Mouse (Mus musculus): ENCODE measurements at regions not wholly inside any gene's neighbourhood (a gene's known extent, or its start where the extent isn't known, plus 50 kb on each side); places are given as distances from the start of the nearest gene placed in this dataset.

GRCm38 (mm10) chr12:105898580-105899293 is 111.3 kb upstream of the Vrk1 start:
- ATAC-seq (ENCODE audit: insufficient read depth, low read depth) (no peak), DNase-seq (ENCODE audit: low spot score) (no peak)
- Histone ChIP-seq H3K27ac (ENCODE audit: low read depth) (no peak overlapping the region), H3K27me3 (ENCODE audit: control insufficient read depth, insufficient read depth, low read length) (no peaks in the 10 kb centered on the region), H3K4me1 (ENCODE audit: control insufficient read depth, insufficient read depth) (no peaks in the 10 kb centered on the region), H3K4me2 (ENCODE audit: low read depth, low read length) (no peak overlapping the region), H3K4me3 (ENCODE audit: low read depth, low read length) (no peak overlapping the region), H3K36me3 (replicated peaks; ENCODE audit: control insufficient read depth, insufficient read depth, low read length) (no peaks in the 10 kb centered on the region), H3K9me3 (replicated peaks; ENCODE audit: control insufficient read depth, low read length) (peaks cover 18% of the 10 kb centered on the region), H3K9ac (replicated peaks; ENCODE audit: low read depth, low read length) (no peak overlapping the region)
- WGBS: 88% methylated on average over 12 of the region's 12 CpGs
- TF ChIP-seq EP300 (IDR thresholded peaks at IDR 0.05; ENCODE audit: low read depth): no peak
- TF ChIP-seq CTCF (IDR thresholded peaks at IDR 0.05; ENCODE audit: low read depth): no peak

DNA sequence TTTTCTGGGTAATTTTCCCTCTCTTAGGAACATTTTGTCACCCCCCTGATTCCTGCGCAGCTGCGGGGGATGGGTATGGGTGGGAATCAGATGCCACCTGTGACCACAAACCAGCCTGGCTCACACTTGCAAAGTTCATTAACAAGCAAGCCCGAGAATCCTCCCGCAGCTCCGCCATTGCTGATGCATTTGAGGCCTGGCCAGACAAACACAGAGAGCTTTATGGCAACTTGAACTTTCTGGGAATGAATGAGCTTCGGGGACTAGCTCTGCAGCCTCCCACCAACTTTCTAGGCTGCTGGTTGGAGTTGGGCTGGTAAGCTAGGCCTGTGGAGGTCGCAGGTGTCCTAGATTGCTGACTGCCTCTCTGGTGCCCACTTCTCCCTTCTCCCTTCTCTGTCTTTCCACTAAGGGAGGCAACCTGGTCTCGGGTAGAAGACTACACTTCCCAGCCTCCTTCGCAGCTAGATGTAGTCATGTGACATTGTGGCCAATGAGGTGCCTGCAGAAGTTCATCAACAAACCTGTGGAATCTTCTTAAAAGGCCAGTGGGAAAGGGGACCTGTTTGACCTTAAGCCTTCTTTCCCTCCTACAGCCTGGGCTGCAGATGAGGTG is 110.6 kb upstream of the Vrk1 start:
- peaks cover 18% of the 10 kb centered on the region for H3K9me3 ChIP-seq (replicated peaks; ENCODE audit: control insufficient read depth, low read length)
- ATAC-seq (ENCODE audit: insufficient read depth, low read depth) (no peak), DNase-seq (ENCODE audit: low spot score) (no peak)
- TF ChIP-seq EP300 (IDR thresholded peaks at IDR 0.05; ENCODE audit: low read depth) (no peak), CTCF (IDR thresholded peaks at IDR 0.05; ENCODE audit: low read depth) (no peak)
- H3K4me1 ChIP-seq (ENCODE audit: control insufficient read depth, insufficient read depth): no peaks in the 10 kb centered on the region
- H3K4me2 ChIP-seq (ENCODE audit: low read depth, low read length): no peak overlapping the region
- 58% methylated on average over 9 of the region's 9 CpGs for WGBS
- H3K27ac ChIP-seq (ENCODE audit: low read depth): no peak overlapping the region
- H3K9ac ChIP-seq (replicated peaks; ENCODE audit: low read depth, low read length): no peak overlapping the region
- H3K27me3 ChIP-seq (ENCODE audit: control insufficient read depth, insufficient read depth, low read length): no peaks in the 10 kb centered on the region
- no peaks in the 10 kb centered on the region for H3K36me3 ChIP-seq (replicated peaks; ENCODE audit: control insufficient read depth, insufficient read depth, low read length)
- H3K4me3 ChIP-seq (ENCODE audit: low read depth, low read length): no peak overlapping the region

DNA sequence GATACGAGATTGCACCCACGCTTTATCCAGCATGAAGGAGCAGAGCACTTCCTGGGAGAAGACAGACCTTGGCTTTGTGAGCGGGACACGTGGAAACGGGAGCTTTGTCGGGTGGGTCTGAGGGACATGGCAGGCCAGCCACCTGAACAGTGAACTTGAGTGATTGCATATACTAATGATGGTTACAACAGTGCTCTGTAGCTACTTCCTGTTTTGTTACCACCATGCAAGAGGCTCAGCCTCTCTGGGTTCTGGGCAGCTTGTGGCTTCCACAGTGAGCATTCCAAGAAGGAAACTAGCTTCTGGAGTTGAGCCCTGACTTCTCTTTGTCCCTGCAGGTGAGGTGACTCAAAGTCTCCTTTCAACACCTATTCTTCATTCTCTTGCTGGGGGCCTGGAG is 109.5 kb upstream of the Vrk1 start:
- Histone ChIP-seq H3K9ac (replicated peaks; ENCODE audit: low read depth, low read length) (no peak overlapping the region), H3K27ac (ENCODE audit: low read depth) (no peak overlapping the region), H3K36me3 (replicated peaks; ENCODE audit: control insufficient read depth, insufficient read depth, low read length) (no peaks in the 10 kb centered on the region), H3K4me3 (ENCODE audit: low read depth, low read length) (no peak overlapping the region), H3K27me3 (ENCODE audit: control insufficient read depth, insufficient read depth, low read length) (no peaks in the 10 kb centered on the region), H3K9me3 (replicated peaks; ENCODE audit: control insufficient read depth, low read length) (peaks cover 18% of the 10 kb centered on the region), H3K4me1 (ENCODE audit: control insufficient read depth, insufficient read depth) (no peaks in the 10 kb centered on the region), H3K4me2 (ENCODE audit: low read depth, low read length) (no peak overlapping the region)
- 92% methylated on average over 6 of the region's 6 CpGs for WGBS
- no peak for ATAC-seq (ENCODE audit: insufficient read depth, low read depth)
- no peak for TF ChIP-seq EP300 (IDR thresholded peaks at IDR 0.05; ENCODE audit: low read depth)
- no peak for DNase-seq (ENCODE audit: low spot score)

DNA sequence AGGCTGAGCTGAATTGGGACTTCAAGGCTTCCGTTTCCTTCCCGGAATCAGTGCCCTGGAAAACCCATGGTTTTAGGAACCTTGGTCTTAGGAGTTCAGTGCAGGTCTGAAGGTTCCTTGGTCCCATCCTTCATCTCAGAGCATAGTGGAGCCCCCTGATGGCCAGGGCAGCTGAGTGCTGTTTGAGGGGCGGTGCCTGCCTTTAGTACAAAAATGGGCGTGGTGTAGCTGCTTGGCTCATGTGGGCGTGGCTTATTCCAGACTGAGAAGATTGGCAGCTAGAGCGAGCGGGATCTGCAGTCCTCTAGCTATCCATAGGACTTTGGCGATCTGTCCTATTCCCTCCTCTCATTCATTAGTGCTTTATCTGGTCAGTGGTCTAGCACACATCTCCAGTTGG is 107.0 kb upstream of the Vrk1 start:
- Histone ChIP-seq H3K36me3 (replicated peaks; ENCODE audit: control insufficient read depth, insufficient read depth, low read length) (no peaks in the 10 kb centered on the region), H3K4me1 (ENCODE audit: control insufficient read depth, insufficient read depth) (no peaks in the 10 kb centered on the region), H3K27ac (ENCODE audit: low read depth) (no peak overlapping the region), H3K4me2 (ENCODE audit: low read depth, low read length) (no peak overlapping the region), H3K27me3 (ENCODE audit: control insufficient read depth, insufficient read depth, low read length) (no peaks in the 10 kb centered on the region), H3K9ac (replicated peaks; ENCODE audit: low read depth, low read length) (no peak overlapping the region), H3K4me3 (ENCODE audit: low read depth, low read length) (no peak overlapping the region), H3K9me3 (replicated peaks; ENCODE audit: control insufficient read depth, low read length) (peaks cover 1% of the 10 kb centered on the region; the same call in 1 of the 2 replicates)
- no peak for DNase-seq (ENCODE audit: low spot score)
- 37% methylated on average over 8 of the region's 8 CpGs for WGBS
- TF ChIP-seq EP300 (IDR thresholded peaks at IDR 0.05; ENCODE audit: low read depth): no peak
- no peak for TF ChIP-seq CTCF (IDR thresholded peaks at IDR 0.05; ENCODE audit: low read depth)
- peak; percentile 9; the same call in 1 of the 2 replicates for ATAC-seq (ENCODE audit: insufficient read depth, low read depth)

- Histone ChIP-seq H3K4me2 (ENCODE audit: low read depth, low read length) (no peak overlapping the region), H3K9me3 (replicated peaks; ENCODE audit: control insufficient read depth, low read length) (no peaks in the 10 kb centered on the region), H3K4me1 (ENCODE audit: control insufficient read depth, insufficient read depth) (no peaks in the 10 kb centered on the region), H3K4me3 (ENCODE audit: low read depth, low read length) (no peak overlapping the region), H3K27ac (ENCODE audit: low read depth) (no peak overlapping the region), H3K9ac (replicated peaks; ENCODE audit: low read depth, low read length) (no peak overlapping the region), H3K27me3 (ENCODE audit: control insufficient read depth, insufficient read depth, low read length) (no peaks in the 10 kb centered on the region), H3K36me3 (replicated peaks; ENCODE audit: control insufficient read depth, insufficient read depth, low read length) (no peaks in the 10 kb centered on the region)
- no peak for TF ChIP-seq EP300 (IDR thresholded peaks at IDR 0.05; ENCODE audit: low read depth)
- no peak for TF ChIP-seq CTCF (IDR thresholded peaks at IDR 0.05; ENCODE audit: low read depth)
- ATAC-seq (ENCODE audit: insufficient read depth, low read depth) (peak; percentile 45; the same call in 1 of the 2 replicates), DNase-seq (ENCODE audit: low spot score) (peak; percentile 11)
- 15% methylated on average over 7 of the region's 7 CpGs for WGBS
These were observed 103.4 kb upstream of the Vrk1 start for GRCm38 (mm10) chr12:105906584-105906983.
